Mouse (Mus musculus): Measurements from ENCODE around the gene Inhba. TPM values are rescaled to one million over a fixed set of nuclear protein-coding genes. Genes with fewer than 3 reads are reported as not detected.

Gene Inhba
- polyA plus RNA-seq, 1 experiment from 2014 or later = 0.20 TPM

- Histone ChIP-seq H3K27ac (no peak overlapping the region), H3K79me2 (ENCODE audit: inconsistent target) (no peaks in the 10 kb centered on the region), H3K4me3 (ENCODE audit: inconsistent target) (no peak overlapping the region), H3K36me3 (ENCODE audit: inconsistent target) (no peaks in the 10 kb centered on the region)
- WGBS (ENCODE audit: missing documents) = 89% methylated on average over 7 of the region's 7 CpGs
Observed at GRCm38 (mm10) chr13:16078216-16078731, 66.6 kb downstream of the Inhba start.

GRCm38 (mm10) chr13:16080205-16080604 is 68.6 kb downstream of the Inhba start:
- Histone ChIP-seq H3K4me3 (ENCODE audit: inconsistent target) (no peak overlapping the region), H3K79me2 (ENCODE audit: inconsistent target) (no peaks in the 10 kb centered on the region), H3K27ac (no peak overlapping the region), H3K36me3 (ENCODE audit: inconsistent target) (no peaks in the 10 kb centered on the region)
- 67% methylated on average over 2 of the region's 2 CpGs for WGBS (ENCODE audit: missing documents)
